Mouse (Mus musculus): ENCODE data around the gene Mboat7.

DNA sequence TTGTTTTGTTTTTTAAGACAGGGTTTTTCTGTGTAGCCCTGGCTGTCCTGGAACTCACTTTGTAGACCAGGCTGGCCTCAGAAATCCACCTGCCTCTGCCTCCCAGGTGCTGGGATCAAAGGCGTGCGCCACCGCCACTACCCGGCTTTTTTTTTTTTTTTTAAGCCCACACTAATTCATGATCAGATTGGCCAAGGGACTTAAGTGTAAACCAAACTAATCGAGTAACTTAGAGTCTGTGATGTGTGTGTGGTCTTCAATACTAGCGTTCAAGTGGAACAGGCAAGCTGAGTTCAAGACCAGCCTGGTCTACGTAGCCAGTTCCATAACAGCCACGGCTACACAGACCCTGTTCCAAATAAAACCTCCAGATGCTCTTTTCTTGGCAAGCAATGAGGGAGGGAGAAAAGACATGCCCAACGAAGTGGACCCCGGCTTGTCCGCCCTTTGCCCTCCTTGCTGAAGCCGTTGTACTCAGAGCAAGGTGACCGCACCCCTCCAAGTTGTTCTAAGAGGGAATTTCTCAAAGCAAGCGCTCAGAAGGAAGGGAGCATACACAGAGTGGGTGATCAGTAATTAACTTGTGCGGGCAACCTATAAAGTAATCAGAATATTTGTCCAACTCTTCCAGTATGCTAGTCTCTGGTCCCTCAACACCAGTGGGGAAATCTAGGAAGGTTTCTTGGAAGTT lies 28.7 kb downstream of the Mboat7 start:
- TF ChIP-seq CTCF (IDR thresholded peaks at IDR 0.05; ENCODE audit: extremely low read depth, insufficient read depth, low read length) (no peak), POLR2A (IDR thresholded peaks at IDR 0.05; ENCODE audit: extremely low read depth, insufficient read depth, low read length) (no peak)
